Mouse (Mus musculus) large intestine, adult 2 months (tissue): ENCODE measurements around the gene Itprid2. TPM values are rescaled to one million over a fixed set of nuclear protein-coding genes. Genes with fewer than 3 reads are reported as not detected.
A peak's percentile ranks its signal among the peaks of the same experiment; 100 is the strongest.

Experiments
- DNase-seq: peaks from one replicate; pipeline ENCODE4 v3.0.0-alpha.2; 2012; ENCODE audit warnings: low read depth, low spot score
- WGBS: fragments of 180-500 bp; shearing (Covaris S2); methylation state at CpG from one replicate; pipeline ENCODE4 v1.1.7; 2018; 5-methylcytosine and 5-hydroxymethylcytosine counted together
- polyA plus RNA-seq: library from polyadenylated mRNA; depleted of rRNA; stranded (reverse); fragments of >200 nt; gene quantifications from 2 replicates; pipeline ENCODE4 v1.2.3, GENCODE M21; 2012; rRNA removed

Itprid2 gene
- polyA plus RNA-seq, 1 experiment: 23.1 TPM

DNA sequence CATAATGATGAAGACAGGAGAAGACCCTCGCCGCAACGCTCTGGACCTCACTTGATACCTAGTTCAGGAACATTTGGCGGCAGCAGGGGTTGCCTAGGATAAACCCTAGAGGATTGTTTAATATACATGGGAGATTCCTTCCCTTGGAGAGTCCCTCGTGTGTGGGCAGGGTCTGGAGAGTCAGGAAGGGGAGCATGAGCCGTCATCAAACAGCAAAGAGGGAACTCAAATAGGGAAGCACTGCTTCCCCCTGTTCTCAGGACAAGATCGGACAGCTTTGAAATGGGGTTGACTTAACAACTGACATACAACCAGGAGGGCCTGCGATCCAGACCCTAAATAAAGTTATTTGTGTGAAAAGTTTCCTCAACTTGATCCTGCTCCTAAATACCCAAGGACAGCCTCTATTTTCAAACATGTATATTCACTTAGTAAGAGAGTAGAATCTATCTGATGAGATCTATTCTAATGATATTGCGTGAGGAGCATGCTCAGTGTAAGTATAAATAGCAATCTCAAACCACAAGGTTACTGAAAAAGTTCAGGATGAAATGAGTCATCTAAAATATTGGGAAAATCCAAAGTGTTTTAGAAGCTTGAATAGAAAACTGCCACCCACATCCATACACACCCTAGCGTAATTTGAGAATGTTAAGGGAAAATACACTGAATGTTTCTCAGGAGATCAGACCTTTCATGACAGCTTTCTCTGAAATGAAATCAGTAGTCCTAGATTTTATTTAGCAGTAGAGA, 61.5 kb downstream of the Itprid2 start:
- no peak for DNase-seq
- 82% methylated on average over 10 of the region's 10 CpGs for WGBS

- peak; percentile 40 for DNase-seq
- 33% methylated on average over 2 of the region's 2 CpGs for WGBS
Observed at GRCm38 (mm10) chr2:79698166-79698565, 63.0 kb downstream of the Itprid2 start.

DNA sequence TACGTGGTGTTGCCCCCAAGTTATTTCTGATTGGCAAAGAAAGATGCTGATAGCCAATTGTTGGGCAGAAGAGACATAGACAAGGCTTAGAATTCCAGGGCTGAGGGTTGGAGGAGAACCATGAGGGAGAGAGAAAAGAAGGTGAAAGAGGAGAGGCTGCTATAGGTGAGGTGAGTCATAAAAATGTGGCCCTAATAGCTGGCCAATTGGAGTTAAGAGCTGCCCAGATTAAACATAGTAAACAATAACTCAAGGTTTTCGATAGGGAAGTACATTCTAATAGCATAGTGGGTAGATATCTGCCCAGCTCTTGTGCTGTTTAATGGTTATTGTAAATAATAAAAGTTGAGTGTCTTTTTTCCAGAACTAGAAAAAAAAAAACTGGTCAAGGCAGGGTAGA, 69.6 kb downstream of the Itprid2 start:
- WGBS: 52% methylated on average over 2 of the region's 2 CpGs
- DNase-seq: no peak

DNA sequence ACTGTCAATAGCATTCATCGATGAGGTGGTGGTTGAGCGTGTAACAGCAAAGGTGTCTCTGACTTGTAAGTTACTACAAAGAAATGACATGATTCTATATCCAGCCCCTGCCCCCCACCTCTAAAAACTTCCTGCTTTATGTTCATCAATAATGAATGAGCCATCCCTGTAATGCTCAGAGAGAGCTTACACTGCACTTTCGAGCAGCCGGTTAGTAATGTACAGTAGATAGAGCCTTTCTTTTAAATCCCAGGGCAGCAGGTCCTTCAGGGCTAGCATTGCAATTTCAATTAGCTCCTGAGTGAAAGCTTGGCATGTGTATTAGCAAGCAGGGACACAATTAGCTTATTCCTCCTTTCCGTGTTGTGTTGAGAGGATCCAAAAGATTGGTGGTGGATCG, 72.4 kb downstream of the Itprid2 start, which contains the start of gene Ppp1r1c:
Ppp1r1c (plus strand) TSS at position 206 of the 400 bp plus-strand sequence.
- DNase-seq: no peak
- WGBS: 96% methylated on average over 6 of the region's 6 CpGs

- WGBS: 57% methylated on average over 3 of the region's 3 CpGs
Observed at GRCm38 (mm10) chr2:79713662-79714091, 78.5 kb downstream of the Itprid2 start.

DNA sequence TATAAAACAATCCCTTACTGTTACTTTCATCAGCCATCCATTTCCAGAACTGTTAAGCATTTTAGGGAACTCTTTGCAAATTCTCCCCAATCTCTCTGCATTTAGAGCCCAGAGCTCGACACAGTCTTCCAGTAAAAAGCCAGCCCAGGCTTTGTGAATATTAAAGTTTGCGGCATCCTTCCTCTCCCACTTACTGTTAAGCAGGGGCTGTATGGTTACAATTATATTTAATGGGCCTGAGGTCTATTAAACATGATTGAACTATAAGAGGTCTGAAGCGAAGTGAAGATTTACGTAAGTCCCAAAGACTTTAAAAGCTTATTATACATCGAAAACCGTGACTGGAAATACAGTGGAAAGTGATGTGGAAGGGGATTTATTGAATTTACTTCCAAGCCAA, 79.6 kb downstream of the Itprid2 start:
- no peak for DNase-seq
- WGBS: 82% methylated on average over 6 of the region's 6 CpGs

More at GRCm38 (mm10) chr2:79713662-79714091, 78.5 kb downstream of the Itprid2 start:
- DNase-seq: no peak

DNA sequence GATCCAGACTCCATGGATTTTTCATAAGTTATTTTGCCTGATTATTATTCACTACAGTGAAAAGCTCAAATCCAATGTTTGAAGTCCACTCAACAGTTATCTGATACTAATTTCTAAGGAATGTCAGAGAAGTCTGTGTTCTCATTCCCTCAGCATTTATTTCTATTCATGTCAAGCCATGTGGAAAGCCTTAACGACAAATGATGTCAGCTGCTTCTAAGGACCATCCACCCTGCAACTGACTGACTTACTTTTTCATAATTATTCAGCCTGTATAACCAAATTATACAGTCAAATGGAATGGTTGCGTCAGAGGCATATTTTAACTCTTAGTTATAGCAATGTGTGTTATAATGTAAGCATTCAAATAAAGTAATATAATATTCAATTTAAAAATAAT, 80.8 kb downstream of the Itprid2 start:
- no peak for DNase-seq
- WGBS: 80% methylated on average over 2 of the region's 2 CpGs

DNA sequence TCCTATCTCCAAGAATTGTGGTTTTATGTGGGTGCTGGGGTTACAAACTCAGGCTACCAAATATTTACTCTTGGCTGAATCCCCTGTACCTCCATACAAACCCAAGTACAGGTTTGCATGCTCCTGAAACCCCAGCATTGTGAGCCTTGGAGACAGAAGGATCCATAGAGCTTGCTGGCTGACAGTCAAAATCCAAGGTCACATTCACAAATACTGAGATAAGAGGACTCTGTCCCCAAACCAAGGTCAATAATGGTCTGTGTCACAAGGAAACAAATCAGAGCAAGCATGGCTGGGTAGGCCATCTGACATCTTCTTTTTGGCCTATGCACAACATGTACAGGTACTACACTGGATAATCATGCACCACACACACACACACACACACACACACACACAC, 82.7 kb downstream of the Itprid2 start:
- DNase-seq: no peak

GRCm38 (mm10) chr2:79722415-79722814, 87.3 kb downstream of the Itprid2 start:
- 23% methylated on average over 1 of the region's 1 CpGs for WGBS
- DNase-seq: no peak

Other genes with a start within 250 kb of the Itprid2 start
- gene Neurod1, start 178.6 kb upstream of the Itprid2 start, polyA plus RNA-seq: 0.93 and 1.6 TPM in 2 replicates
- gene Cerkl, start 178.6 kb upstream of the Itprid2 start, polyA plus RNA-seq: 0.24 and 0.36 TPM in 2 replicates
- not detected in 2 replicates for gene Ppp1r1c, start 72.4 kb downstream of the Itprid2 start, polyA plus RNA-seq